Mouse (Mus musculus) G1E (cell line): ENCODE measurements around the gene Dock8. TPM values are rescaled to one million over a fixed set of nuclear protein-coding genes. Genes with fewer than 3 reads are reported as not detected.

Experiments
- ATAC-seq: 2 replicates; pipeline ENCODE4 v1.8.0; 2016; ENCODE audit warnings: mild to moderate bottlenecking; ENCODE audit not compliant: insufficient number of reproducible peaks, poor library complexity, low FRiP score, severe bottlenecking; ENCODE audit errors: extremely low read depth
- DNase-seq: peaks from one replicate; pipeline ENCODE4 v3.0.0; 2012; ENCODE audit warnings: low spot score
- H3K27me3 ChIP-seq: 2 replicates; pipeline ENCODE4 v1.6.1; 2012; ENCODE audit warnings: mild to moderate bottlenecking, low read length, inconsistent platforms; ENCODE audit not compliant: insufficient read depth
- H3K36me3 ChIP-seq: replicated peaks from 2 replicates; pipeline ENCODE3; 2012; ENCODE audit warnings: mild to moderate bottlenecking, inconsistent platforms
- H3K4me1 ChIP-seq: 2 replicates; pipeline ENCODE4 v1.6.1; 2012; ENCODE audit warnings: low read depth, low read length, inconsistent platforms, mixed read lengths; ENCODE audit not compliant: insufficient read depth
- H3K4me3 ChIP-seq: 2 replicates; pipeline ENCODE4 v1.5.1; 2012; ENCODE audit warnings: low read depth, mild to moderate bottlenecking, inconsistent platforms, low read length, moderate library complexity, mixed read lengths
- H3K9me3 ChIP-seq: replicated peaks from 2 replicates; pipeline ENCODE4 v1.6.1; 2012; ENCODE audit warnings: inconsistent platforms
- CTCF ChIP-seq: IDR thresholded peaks from 2 replicates; pipeline ENCODE4 v1.5.1; 2012; ENCODE audit warnings: low read depth, low read length, inconsistent platforms, mixed read lengths
- GATA1 ChIP-seq: IDR thresholded peaks from 2 replicates; pipeline ENCODE4 v1.6.1; 2012; ENCODE audit warnings: borderline replicate concordance, low read length, inconsistent platforms, mixed read lengths
- GATA2 ChIP-seq: IDR thresholded peaks from 2 replicates; pipeline ENCODE4 v1.6.1; 2012; ENCODE audit warnings: low read depth, low read length, inconsistent platforms, borderline replicate concordance
- POLR2AphosphoS5 ChIP-seq: IDR thresholded peaks from 2 replicates; pipeline ENCODE4 v1.6.1; 2012; ENCODE audit warnings: low read depth, low read length, inconsistent platforms; ENCODE audit not compliant: insufficient replicate concordance
- TAL1 ChIP-seq: conservative IDR thresholded peaks from 2 replicates; pipeline ENCODE4 v1.6.1; 2012; ENCODE audit warnings: low read depth, low read length, inconsistent platforms, mixed read lengths
- polyA plus RNA-seq: library from polyadenylated mRNA; stranded (reverse); fragments of >175 nt; gene quantifications from 2 replicates; pipeline ENCODE4 v1.2.3, GENCODE M21; 2012
- total RNA-seq, 2 experiments: library from RNA; stranded (forward) in 1 of 2; stranded (reverse) in 1 of 2; fragments of 200-1000 nt in 1 of 2; fragments of >200 nt in 1 of 2; fragmentation: Nextera tagmentation in 1 of 2; gene quantifications; 2 replicates each; pipeline ENCODE4 v1.2.3; 2014 to 2017

Gene Dock8
- total and polyA plus RNA-seq, 3 experiments = 0.01 to 0.16 TPM; not detected in 1

- Histone ChIP-seq H3K36me3 (no peaks in the 10 kb centered on the region), H3K27me3 (no peaks in the 10 kb centered on the region), H3K4me3 (no peak overlapping the region), H3K4me1 (no peaks in the 10 kb centered on the region), H3K9me3 (peaks cover 32% of the 10 kb centered on the region)
- TF ChIP-seq GATA1 = no peak
- TF ChIP-seq GATA2 = no peak
- no peak for TF ChIP-seq TAL1
- no peak for TF ChIP-seq CTCF
- TF ChIP-seq POLR2AphosphoS5 = no peak
- no peak for ATAC-seq
- no peak for DNase-seq
Measured at GRCm38 (mm10) chr19:25038293-25038692, 39.0 kb downstream of the Dock8 start.

DNA sequence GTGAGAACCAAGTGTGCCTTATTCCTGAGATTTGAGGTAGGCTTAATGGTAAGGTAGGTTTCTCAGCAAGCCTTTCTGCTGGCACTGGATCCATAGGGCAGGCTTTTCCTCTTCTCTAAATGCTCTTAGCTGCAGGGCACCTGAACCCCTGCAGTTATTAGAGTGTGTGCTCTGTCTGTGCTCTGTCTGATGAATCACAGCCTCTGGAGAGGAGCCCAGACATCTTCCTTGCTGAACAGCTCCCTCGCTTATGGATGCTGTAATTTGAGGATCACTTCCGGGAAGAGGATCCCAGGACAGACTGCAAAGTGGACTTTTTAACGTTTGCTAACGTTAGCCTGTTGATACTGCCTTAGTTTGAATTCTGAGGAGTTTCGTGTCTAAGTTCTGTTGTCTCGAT is 41.9 kb downstream of the Dock8 start:
- Histone ChIP-seq H3K4me1 (no peaks in the 10 kb centered on the region), H3K36me3 (no peaks in the 10 kb centered on the region), H3K27me3 (no peaks in the 10 kb centered on the region), H3K4me3 (no peak overlapping the region), H3K9me3 (peaks cover 19% of the 10 kb centered on the region)
- ATAC-seq (no peak), DNase-seq (no peak)
- TF ChIP-seq GATA1 (no peak), GATA2 (no peak), CTCF (no peak), POLR2AphosphoS5 (no peak), TAL1 (no peak)

GRCm38 (mm10) chr19:25042973-25043372 is 43.6 kb downstream of the Dock8 start:
- DNase-seq (no peak), ATAC-seq (no peak)

DNA sequence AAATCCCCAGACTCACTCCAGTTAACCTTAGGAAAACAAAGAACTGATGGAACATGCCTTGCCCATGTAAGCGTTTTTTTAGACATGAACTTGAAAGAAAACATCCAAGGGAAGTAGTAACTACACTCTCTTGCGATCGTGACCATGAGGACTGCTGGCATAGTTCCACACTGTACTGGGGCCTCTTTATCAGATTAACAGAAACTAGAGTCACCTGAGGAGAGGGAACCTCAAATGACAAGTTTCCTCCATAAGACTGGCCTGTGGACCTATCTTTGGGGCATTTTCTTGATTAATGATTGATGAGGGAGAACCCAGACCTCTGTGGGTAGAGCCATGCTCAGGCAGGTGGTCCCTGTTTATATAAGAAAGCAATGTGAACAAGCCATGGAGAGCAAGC is 44.7 kb downstream of the Dock8 start:
- no peak for DNase-seq

More at GRCm38 (mm10) chr19:25042973-25043372, 43.6 kb downstream of the Dock8 start:
- Histone ChIP-seq H3K36me3 (no peaks in the 10 kb centered on the region), H3K9me3 (peaks cover 16% of the 10 kb centered on the region), H3K4me1 (no peaks in the 10 kb centered on the region), H3K4me3 (no peak overlapping the region), H3K27me3 (no peaks in the 10 kb centered on the region)
- TF ChIP-seq GATA2 (no peak), POLR2AphosphoS5 (no peak), CTCF (no peak), TAL1 (no peak), GATA1 (no peak)

DNA sequence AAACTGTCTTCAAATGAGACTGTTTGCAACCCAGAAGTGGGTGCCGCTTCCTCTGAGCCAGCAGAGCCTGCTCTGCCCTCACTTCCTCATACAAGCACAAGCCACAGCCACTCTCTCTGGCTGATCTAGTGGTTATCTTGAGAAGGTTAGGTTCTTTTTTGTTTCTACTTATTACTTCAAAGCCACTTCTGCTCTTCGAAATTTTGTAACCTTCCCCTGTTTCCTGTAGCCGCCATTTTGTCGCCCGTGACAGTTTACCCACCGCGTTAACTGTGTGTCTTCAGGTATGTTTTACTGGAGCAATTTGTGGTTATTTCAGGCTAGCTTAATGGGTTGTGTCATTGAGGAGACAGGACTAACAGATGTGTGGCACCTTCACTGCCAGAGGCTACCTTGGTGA is 53.0 kb downstream of the Dock8 start:
- no peaks in the 10 kb centered on the region for H3K36me3 ChIP-seq
- DNase-seq (no peak), ATAC-seq (no peak)
- H3K4me3 ChIP-seq = no peak overlapping the region
- H3K9me3 ChIP-seq = peaks cover 32% of the 10 kb centered on the region
- H3K4me1 ChIP-seq = no peaks in the 10 kb centered on the region
- TF ChIP-seq TAL1 (no peak), POLR2AphosphoS5 (no peak), GATA2 (no peak), CTCF (no peak), GATA1 (no peak)
- no peaks in the 10 kb centered on the region for H3K27me3 ChIP-seq

More for the DNA sequence above, 44.7 kb downstream of the Dock8 start:
- Histone ChIP-seq H3K9me3 (peaks cover 16% of the 10 kb centered on the region), H3K4me3 (no peak overlapping the region), H3K4me1 (no peaks in the 10 kb centered on the region), H3K27me3 (no peaks in the 10 kb centered on the region), H3K36me3 (no peaks in the 10 kb centered on the region)
- no peak for TF ChIP-seq POLR2AphosphoS5
- TF ChIP-seq GATA1 = no peak
- no peak for TF ChIP-seq CTCF
- no peak for TF ChIP-seq GATA2
- no peak for TF ChIP-seq TAL1
- ATAC-seq = no peak

GRCm38 (mm10) chr19:25053152-25053551 is 53.8 kb downstream of the Dock8 start:
- Histone ChIP-seq H3K27me3 (no peaks in the 10 kb centered on the region), H3K9me3 (peaks cover 34% of the 10 kb centered on the region), H3K4me1 (no peaks in the 10 kb centered on the region), H3K36me3 (no peaks in the 10 kb centered on the region), H3K4me3 (no peak overlapping the region)
- TF ChIP-seq POLR2AphosphoS5 (no peak), CTCF (no peak), GATA1 (no peak), TAL1 (no peak), GATA2 (no peak)
- DNase-seq (no peak), ATAC-seq (no peak)
